Mouse (Mus musculus): ENCODE results near the gene Pdxk.
A peak's percentile ranks its signal among the peaks of the same experiment; 100 is the strongest.
"Not testable (repeated sequence)": the region's sequence is repeated elsewhere in the genome, so short reads cannot be mapped to it uniquely, and the experiment has no call there.

Gene Pdxk

GRCm38 (mm10) chr10:78414936-78415335 lies 49.8 kb downstream of the Pdxk start:
- DNase-seq = not testable (repeated sequence)

DNA sequence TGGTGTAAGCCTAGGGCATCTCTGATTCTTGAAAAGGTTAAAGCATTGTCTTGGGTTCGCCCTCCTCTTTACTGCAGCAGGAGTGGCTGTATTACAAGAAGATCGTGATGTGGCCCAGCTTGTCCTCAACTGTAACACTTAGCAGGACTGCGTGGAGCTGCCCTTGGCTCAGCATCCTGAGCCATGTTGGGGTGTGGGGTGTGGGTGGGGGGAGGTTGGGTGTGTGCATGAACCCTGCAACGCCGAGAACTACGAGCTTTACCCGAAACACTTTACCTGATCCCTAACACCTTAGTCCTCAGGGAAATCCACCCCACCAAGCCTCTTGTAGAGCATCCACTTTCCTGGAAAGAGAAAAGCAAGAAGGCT lies 51.6 kb downstream of the Pdxk start:
- no peak for DNase-seq

DNA sequence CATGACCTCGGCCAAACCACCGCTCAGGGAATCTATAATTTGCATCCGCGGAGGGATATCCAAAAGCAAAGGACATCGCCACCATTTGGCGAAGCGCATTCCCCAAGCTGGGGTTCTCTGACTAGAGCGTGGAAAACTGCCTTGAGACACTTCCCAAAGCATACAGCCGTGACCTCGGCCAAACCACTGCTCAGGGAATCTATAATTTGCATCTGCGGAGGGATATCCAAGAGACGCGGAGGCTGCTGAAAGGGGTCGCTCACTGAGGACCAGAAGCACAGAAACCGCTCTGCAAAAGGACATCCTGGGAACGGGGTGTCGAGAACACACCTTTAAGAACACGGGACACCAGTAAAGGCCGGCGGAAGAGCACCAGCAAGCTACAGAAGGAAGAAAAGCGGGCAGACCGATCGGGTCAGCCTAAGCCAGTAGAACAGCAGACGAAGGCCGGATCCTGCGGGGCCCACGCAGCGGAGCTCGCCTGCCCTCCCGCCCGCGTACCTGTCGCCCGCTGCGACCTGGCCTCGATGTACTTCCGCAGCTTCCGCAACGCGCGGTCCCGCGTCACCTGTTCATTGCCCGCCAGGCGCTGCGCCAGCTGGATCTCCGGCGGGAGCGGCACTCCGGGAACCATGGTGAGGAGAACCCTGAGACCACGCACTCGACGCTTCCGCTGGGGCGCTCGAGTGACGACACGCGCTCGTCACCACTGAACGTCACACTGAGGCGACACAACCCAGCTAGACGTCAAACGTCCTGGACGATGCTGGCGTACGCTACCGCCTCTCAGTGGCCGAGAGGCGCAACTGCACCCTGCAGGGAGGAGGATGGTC lies 52.2 kb downstream of the Pdxk start, which contains the start of gene Rrp1:
Rrp1 (minus strand) TSS at position 725 of the 833 bp plus-strand sequence.
- DNase-seq = peak; percentile 94 to 95

DNA sequence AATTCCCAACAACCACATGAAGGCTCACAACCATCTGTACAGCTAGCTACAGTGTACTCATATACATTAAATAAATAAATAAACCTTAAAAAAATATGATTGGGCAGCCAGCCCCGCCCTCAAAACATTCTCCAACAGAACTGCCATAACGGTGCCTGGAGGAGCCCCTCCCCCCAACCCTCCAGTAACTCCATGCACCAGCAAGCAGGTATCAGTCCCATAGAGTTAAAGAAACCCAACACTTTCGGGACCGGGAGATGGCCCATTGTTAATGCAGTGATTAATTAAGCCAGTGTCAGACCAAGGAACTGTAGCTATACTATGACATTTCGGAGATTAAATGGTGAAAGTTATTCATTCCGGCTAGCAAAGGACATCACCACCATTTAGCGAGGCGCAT lies 52.9 kb downstream of the Pdxk start:
- no peak for DNase-seq

DNA sequence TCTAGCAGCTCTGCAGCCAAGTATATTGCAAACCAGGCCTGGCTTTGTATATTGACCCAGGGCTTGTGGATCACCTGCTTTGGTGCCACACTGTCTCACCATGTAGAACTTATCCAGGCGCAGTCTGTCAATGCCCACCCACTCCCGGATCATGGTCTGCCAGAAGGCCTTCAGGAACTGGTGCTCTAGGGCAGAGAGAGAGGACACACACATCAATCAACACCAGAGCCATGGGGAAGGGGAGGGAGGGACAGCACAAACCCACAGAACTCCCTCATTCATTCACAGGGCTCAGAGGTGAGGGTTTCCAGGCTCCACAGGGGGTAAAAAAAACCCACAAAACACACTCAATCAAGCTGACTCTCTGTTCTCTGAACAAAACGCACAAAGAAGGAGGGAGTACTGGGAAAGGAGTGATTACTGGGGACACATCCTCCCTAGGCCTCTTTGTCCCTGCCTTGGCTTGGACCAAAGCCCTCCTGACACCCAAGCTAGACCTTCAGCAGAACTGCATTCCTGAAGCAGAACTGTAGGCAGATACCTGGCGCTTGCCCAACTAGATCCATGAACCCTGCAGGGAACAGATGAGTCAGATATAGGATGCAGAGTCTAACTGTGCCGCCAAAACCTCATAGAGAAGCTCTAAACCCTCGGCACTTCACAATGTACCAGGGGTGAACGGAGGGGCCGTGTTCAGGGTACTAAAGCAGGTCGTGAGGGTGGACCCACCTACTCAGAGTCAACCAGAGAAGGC lies 55.6 kb downstream of the Pdxk start:
- DNase-seq = no peak

DNA sequence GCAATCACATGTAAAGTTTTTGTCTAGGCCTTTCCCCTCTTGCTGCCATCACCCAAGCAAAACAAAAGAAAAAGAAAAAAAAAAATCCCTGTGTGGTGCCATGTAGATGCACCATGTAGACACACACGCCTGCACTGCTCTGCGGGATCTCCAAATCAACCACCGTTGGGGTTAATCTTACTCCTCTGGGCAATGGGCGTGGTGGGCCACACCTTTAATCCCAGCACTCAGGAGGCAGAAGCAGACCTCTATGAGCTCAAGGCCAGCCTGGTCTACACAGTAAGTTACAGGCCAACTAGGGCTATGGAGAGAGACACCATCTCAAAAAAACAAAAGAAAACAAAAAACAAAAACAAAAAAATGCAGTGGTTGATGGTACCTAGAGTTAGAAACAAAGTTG lies 57.6 kb downstream of the Pdxk start:
- no peak for DNase-seq

- no peak for DNase-seq
Measured at GRCm38 (mm10) chr10:78406152-78406551, 58.6 kb downstream of the Pdxk start.

DNA sequence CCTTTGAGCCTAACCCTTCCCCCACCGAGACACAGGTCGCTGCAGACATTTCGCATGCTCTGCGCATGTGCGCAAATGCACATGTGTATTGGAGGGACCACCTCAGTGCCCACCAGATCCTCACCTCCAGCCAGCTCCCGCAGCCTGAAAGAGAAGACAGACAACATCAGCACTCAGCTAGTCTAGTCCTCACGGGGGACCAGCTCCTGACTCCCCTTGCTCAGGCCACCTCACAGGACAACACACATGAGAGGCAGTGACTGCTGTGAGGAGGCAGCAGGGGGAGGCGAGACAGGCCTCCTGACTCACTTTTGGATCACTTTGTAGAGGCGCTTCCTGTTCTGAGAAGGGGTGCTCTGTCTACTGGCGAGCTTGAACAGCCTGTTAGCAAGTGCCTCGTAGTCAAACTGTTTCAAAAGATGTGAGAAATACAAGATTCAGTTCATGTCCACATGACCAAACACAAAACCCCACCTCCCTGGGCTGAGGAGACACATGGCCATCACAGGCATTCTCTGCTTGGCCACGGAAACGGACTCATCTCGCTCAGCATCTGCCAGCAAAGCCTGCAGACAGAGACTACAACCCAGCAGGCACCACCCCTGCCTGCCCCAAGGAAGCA lies 62.4 kb downstream of the Pdxk start:
- DNase-seq = no peak

DNA sequence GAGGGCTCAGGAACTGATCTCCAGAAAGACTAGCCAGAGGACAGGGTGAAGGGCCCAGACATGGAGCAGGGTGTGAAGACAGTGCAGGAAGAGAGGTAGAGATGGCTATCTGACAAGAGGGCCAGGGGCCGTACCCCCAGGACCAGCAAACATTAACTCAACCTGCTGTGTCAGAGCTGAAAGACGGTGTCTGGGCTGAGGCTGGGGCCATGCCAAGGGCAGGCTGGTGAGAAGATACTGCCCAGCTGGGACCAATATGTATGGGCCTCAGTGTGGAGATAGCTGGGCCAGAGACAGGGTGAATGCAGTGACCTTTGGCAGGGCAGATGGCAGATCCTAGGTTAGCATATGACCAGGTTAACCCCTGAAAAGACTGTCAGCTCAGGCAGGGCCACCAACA lies 63.6 kb downstream of the Pdxk start:
- DNase-seq = peak; percentile 34 to 51

- peak; percentile 66 to 78 for DNase-seq
Measured at GRCm38 (mm10) chr10:78399090-78399657, 65.6 kb downstream of the Pdxk start.

GRCm38 (mm10) chr10:78396625-78396885 lies 68.2 kb downstream of the Pdxk start:
- DNase-seq = no peak

DNA sequence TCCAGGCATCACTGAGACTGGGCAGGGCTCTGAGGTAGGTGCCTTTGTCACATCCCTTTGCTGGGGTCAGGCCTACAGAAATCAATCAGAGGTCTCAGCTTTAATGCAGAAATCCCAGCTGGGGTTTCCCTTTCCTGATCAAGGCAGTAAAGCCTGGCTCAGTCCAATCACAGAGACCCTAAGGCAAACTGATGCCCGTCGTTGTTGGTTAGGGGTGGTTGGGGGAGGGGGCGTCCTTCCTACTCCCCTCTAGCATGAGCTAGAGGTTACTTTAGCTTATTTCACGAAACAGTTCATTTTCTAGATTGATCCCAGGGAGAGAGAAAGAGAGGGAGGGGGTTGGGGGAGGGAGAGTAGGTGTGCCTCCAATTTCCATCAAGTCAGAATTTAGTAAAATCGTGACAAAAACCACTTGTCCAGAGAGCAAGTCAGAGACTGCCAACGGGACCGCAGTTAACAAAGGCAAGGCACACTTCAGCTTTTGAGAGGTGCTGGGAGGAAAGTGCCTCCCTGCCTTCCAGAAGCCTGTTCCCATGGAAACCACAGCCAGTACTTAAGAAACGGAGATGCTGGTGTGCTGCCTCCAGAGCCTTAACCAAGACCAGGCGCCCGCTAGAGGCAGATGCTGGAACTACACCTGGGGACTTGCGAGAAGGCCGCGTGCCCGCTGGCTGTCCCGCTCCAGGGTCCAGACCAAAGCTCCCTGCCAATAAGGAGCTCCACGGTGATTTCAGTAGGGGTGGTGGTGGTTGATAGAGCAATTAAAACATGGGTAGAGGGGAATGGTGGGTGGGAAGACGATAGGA lies 68.8 kb downstream of the Pdxk start:
- DNase-seq = peak; percentile 91 to 99

DNA sequence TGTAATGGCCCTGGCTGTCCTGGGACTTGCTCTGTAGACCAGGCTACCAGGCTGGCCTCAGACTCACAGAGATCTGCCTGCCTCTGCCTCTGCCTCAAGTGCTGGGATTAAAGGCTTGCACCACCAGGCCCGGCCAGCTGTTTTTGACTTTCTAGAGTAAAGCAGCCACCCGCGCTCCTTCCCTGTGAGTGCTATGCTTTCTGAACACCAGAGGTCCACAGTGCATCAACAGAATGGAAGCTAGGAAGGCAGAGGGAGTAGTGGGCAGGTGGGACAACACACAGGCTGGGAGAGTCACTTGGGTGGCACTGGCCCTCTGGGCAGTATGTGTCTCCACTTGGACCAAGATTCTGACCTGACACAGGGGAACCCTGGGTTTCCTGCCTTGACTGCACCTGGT lies 69.4 kb downstream of the Pdxk start:
- no peak for DNase-seq

GRCm38 (mm10) chr10:78392072-78392471 lies 72.7 kb downstream of the Pdxk start:
- DNase-seq = peak; percentile 79 to 92

DNA sequence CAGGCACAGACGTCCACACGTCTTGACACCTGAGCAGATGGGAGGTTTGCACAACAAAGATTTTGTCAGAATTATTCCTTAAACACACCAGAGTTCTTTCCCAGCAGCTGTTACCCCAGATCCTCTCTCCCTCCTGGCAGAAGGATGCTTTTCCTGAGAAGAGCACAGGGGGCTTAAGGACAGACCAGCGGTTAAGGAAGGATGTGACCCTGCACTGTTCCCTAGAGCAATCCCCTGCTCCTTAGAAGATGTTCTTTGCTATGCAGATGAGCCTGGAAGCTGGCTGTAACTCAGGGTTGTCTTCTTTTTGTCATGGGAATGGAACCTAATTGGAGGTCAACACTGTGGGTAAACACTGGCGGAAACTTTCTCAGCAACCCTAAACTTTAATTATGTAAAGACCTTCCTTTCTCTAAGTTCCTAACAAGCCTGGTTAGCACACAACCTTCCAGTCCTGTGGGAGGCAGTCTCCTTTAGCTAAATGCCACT lies 73.7 kb downstream of the Pdxk start:
- DNase-seq = no peak

DNA sequence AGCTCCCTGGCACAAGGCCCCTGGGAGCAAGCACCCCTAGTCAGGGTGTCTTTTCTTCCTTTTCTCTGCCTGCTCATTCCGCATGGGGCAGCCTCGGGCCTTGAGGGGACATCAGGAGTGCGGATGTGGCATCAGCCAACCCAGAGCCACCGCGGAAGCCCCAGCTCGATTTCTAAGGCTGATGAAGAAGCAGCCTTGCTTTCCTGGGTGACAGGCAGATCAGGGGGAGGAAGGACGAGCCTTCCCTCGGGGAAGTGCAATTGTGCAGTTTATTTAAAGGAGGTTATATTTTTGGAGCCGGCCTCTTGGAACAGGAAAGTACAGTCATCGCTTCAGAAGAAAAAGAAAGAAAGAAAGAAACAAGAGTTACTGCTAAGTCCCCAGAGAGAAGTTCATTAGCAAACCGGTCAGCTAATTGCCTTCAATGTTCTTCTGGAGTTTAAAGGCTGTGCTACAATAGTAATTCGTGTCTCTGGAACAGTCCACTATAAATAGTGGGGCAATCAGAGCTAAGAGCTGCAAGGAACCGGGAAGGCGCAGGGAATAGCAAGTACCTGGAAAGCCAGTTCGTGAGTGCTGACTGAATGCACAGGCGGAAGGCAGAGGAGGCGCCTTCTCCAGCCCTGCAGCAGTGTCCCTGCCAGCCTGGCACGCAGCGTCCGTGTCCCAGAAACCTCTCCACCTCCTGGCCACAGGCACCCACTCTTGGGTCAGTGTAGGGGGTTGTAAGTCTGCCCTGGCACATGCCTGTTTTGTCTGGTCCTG lies 76.4 kb downstream of the Pdxk start:
- DNase-seq = no peak

All from kidney, postnatal 36 days (tissue).